8 mouse cellular contexts compared by ENCODE assay signal in the genomic region with DNA sequence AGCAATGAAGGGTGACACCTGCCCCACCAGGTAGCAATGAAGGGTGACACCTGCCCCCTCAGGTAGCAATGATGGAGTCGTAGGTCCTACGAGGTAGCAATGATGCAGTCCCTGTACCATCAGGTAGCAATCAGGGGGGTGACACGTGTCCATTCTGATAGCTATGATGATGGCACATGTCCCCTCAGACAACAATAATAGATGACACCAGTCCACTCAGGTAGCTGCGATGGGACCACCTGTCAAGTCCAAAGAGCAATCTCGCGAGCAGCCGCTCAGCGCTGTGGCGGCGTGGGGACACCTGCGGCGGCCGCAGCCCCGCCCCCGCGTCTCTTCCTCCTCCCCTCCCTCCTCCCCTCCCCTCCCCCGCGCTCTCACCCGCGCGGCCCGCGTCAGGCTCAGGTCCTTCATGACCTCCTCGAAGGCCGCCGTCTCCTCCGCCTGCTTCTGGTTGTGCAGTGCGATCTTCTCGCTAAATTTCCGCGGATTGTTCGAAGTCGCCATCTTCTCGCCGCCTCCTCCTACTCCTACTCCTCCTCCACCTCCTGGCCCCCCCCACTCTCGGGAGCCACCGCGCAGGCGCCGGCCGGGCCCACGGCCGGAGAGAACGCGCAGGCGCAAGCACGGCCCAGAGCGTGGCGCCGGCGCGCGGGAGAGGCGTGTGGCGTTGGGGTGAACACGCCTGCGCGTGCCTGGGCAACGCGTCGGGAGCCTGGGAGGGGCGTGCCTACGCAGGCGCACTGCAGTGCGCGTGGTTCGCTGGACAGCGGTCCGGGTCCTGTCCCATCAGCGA. TPM values are rescaled to one million over a fixed set of nuclear protein-coding genes. Genes with fewer than 3 reads are reported as not detected.
A peak's percentile ranks its signal among the peaks of the same experiment; 100 is the strongest.
DNase-seq lines count a peak whose midpoint lies in the region; ATAC-seq and TF ChIP-seq lines count a peak whose summit lies in the region.

TSS of gene Crtc1 (minus strand) at position 525 of the 793 bp plus-strand sequence.

- no peak for TF ChIP-seq CTCF in ES-Bruce4 (IDR thresholded peaks at IDR 0.05; ENCODE audit: low read depth, low read length)

- WGBS in forebrain, embryonic 14.5 days = under 1% methylated on average over 56 of the region's 70 CpGs
- WGBS in neural tube, embryonic 15.5 days = 1% methylated on average over 68 of the region's 70 CpGs

- TF ChIP-seq EP300 in ES-Bruce4 (IDR thresholded peaks at IDR 0.05; ENCODE audit: insufficient read depth, low read depth, low read length) = no peak

- peak; percentile 37 for TF ChIP-seq POLR2A in ES-Bruce4 (IDR thresholded peaks at IDR 0.05; ENCODE audit: insufficient read depth, low read length)

- no peaks in the 10 kb centered on the region for H3K27me3 ChIP-seq in ES-Bruce4 (ENCODE audit: control insufficient read depth, insufficient read depth, low read length, poor library complexity, severe bottlenecking)
- no peaks in the 10 kb centered on the region for H3K27me3 ChIP-seq in forebrain, embryonic 14.5 days (replicated peaks; ENCODE audit: control insufficient read depth, insufficient read depth, low read length)
- no peaks in the 10 kb centered on the region for H3K27me3 ChIP-seq in neural tube, embryonic 15.5 days (replicated peaks)

- H3K4me1 ChIP-seq in ES-Bruce4 (ENCODE audit: control insufficient read depth, insufficient read depth, low read length) = no peaks in the 10 kb centered on the region
- H3K4me1 ChIP-seq in forebrain, embryonic 14.5 days (ENCODE audit: control insufficient read depth, insufficient read depth, low read length) = peaks cover 11% of the 10 kb centered on the region
- peaks cover 30% of the 10 kb centered on the region for H3K4me1 ChIP-seq in neural tube, embryonic 15.5 days

- peak within 1 kb of the TSS; percentile 68 for H3K9ac ChIP-seq in ES-Bruce4 (ENCODE audit: low read depth, poor library complexity, severe bottlenecking)
- peak within 1 kb of the TSS; percentile 68 for H3K9ac ChIP-seq in forebrain, embryonic 14.5 days (ENCODE audit: low read length)
- H3K9ac ChIP-seq in neural tube, embryonic 15.5 days (replicated peaks) = peak within 1 kb of the TSS; percentile 69

- H3K9me3 ChIP-seq in ES-Bruce4 (replicated peaks; ENCODE audit: control insufficient read depth, insufficient read depth, low read length, poor library complexity, severe bottlenecking) = no peaks in the 10 kb centered on the region
- no peaks in the 10 kb centered on the region for H3K9me3 ChIP-seq in forebrain, embryonic 14.5 days (replicated peaks; ENCODE audit: control insufficient read depth, low read length)
- H3K9me3 ChIP-seq in neural tube, embryonic 15.5 days (replicated peaks) = no peaks in the 10 kb centered on the region

- no peak within 1 kb of the TSS for H3K27ac ChIP-seq in ES-Bruce4 (ENCODE audit: insufficient read depth, low read length)
- H3K27ac ChIP-seq in forebrain, embryonic 14.5 days (ENCODE audit: low read depth, low read length) = peak within 1 kb of the TSS; percentile 88
- peak within 1 kb of the TSS; percentile 91 for H3K27ac ChIP-seq in neural tube, embryonic 15.5 days (replicated peaks)

- peak within 1 kb of the TSS; percentile 83 for H3K4me2 ChIP-seq in forebrain, embryonic 14.5 days (ENCODE audit: low read length)
- peak within 1 kb of the TSS; percentile 89 for H3K4me2 ChIP-seq in neural tube, embryonic 15.5 days

- ATAC-seq in cerebellum, adult (ENCODE audit: insufficient number of reproducible peaks, low FRiP score, low TSS enrichment) = peak; percentile 95
- peak; percentile 98 for ATAC-seq in forebrain, embryonic 14.5 days
- ATAC-seq in neural tube, embryonic 15.5 days (ENCODE audit: low FRiP score) = peak; percentile 97

- no peaks in the 10 kb centered on the region for H3K36me3 ChIP-seq in ES-Bruce4 (ENCODE audit: control insufficient read depth, insufficient read depth, low read length, poor library complexity, severe bottlenecking)
- no peaks in the 10 kb centered on the region for H3K36me3 ChIP-seq in forebrain, embryonic 14.5 days (ENCODE audit: control insufficient read depth, insufficient read depth, low read length)
- no peaks in the 10 kb centered on the region for H3K36me3 ChIP-seq in neural tube, embryonic 15.5 days

- intact Hi-C loops in heart, postnatal 14 days (cut with DNase I) = loop anchor here (5.0 kb wide), 1 partner anchor 63 kb away; no protein-coding TSS in a partner anchor

- peak; percentile 98 for DNase-seq in forebrain, embryonic 14.5 days (ENCODE audit: low spot score)
- DNase-seq in heart, postnatal 14 days = peak; percentile 99
- peak; percentile 96 for DNase-seq in layer of hippocampus, adult 11-12 months (ENCODE audit: low spot score)
- DNase-seq in lung, adult 18-20 months = peak; percentile 96 to 97
- DNase-seq in testis, postnatal 14 days (ENCODE audit: low spot score) = peak; percentile 95

- peak within 1 kb of the TSS; percentile 78 for H3K4me3 ChIP-seq in ES-Bruce4 (ENCODE audit: low read depth, low read length)
- H3K4me3 ChIP-seq in forebrain, embryonic 14.5 days (ENCODE audit: low read depth, low read length) = peak within 1 kb of the TSS; percentile 62
- peak within 1 kb of the TSS; percentile 66 for H3K4me3 ChIP-seq in neural tube, embryonic 15.5 days (replicated peaks)

RNA-seq across cellular contexts. Expression of gene Crtc1, which starts in this region (rescaled TPM):
- 7.7 and 9.6 TPM in 2 replicates for polyA plus RNA-seq in ES-Bruce4 (2011; ENCODE audit: insufficient read depth, insufficient read length, low read depth, missing spikeins)
- polyA plus RNA-seq in forebrain, embryonic 14.5 days (2014; fragmentation: Nextera tagmentation; extraction: Ambion mirVana) = 23.9 and 30.7 TPM in 2 replicates
- total RNA-seq in heart, postnatal 14 days (2021) = 1 to 10 TPM; 7.7 to 9.5 TPM
- polyA plus RNA-seq in neural tube, embryonic 15.5 days (2015; fragmentation: Nextera tagmentation; extraction: Ambion mirVana) = 44.9 and 45.6 TPM in 2 replicates
